Mouse (Mus musculus): Measurements from ENCODE around the gene Tcp10a.
"Not testable (repeated sequence)": the region's sequence is repeated elsewhere in the genome, so short reads cannot be mapped to it uniquely, and the experiment has no call there.

The Tcp10a gene

GRCm38 (mm10) chr17:7324346-7324745 is at the start of gene Tcp10a:
Gene Tcp10a (plus strand): TSS chr17:7324646.
- not testable (repeated sequence) for DNase-seq (ENCODE audit: low spot score in 2 of 2)

DNA sequence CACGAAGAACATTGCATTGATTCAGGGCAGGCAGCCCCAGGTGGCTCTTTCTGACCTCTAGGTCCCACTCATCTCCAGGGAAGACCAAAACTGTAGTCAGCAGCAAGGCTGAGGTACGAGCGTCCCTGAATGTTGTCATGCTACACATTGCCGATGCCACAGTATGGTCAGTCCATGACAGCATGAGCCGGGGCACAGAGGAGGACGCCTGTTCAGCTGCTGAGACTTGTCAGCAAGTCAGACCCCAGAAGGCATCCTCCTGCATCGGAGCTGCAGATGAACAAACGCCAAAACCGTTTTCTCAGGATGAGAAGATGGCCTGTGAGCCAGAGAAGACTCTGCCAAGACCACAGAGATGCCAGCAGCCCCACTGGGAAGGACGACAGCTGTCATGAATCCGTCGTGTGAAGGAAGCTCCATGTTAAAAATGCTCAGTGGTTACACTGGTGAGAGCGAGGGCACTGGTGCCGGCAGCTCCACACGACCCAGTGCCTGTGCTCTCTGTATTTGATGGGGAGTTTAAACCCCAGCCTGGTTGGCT is 45.7 kb upstream of the Tcp10a start:
- DNase-seq (ENCODE audit: low spot score in 2 of 2): no peak

- no peak for DNase-seq (ENCODE audit: low spot score in 2 of 2)
Observed at GRCm38 (mm10) chr17:7279251-7279650, 45.2 kb upstream of the Tcp10a start.

- DNase-seq (ENCODE audit: low spot score in 2 of 2): peak; percentile 50 to 70
Observed at GRCm38 (mm10) chr17:7284297-7284910, 40.0 kb upstream of the Tcp10a start.

- DNase-seq (ENCODE audit: low spot score in 2 of 2): no peak
Observed at GRCm38 (mm10) chr17:7285292-7285691, 39.2 kb upstream of the Tcp10a start.

DNA sequence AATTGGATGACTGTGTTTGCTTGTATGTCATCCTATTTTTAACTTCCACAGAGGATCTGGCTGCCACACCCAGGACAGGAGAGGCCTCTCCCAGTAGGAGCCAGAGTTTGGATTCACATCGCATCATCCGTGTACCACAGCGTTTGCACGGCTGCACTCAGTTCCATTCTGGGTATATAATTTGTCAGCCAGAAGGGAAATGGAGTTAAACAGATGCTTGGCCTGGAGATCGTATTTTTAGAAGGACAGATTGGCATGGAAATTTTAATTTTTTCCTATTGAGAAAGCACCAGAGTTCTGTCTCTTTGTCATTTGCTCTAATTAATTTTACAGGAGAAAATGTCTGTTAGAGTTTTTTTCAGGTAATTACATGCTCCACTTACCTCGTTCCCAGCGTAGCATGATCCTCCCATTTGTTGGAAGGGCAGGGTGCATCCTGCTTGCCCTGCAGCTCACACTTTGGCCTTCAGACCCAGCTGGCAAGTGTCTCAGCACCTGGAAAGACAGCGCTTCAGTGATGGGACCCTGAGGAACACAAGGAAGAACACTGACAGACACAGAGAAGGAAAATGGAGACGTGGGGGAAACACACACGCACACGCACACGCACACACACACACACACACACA is 37.9 kb upstream of the Tcp10a start:
- no peak for DNase-seq (ENCODE audit: low spot score in 2 of 2)

DNA sequence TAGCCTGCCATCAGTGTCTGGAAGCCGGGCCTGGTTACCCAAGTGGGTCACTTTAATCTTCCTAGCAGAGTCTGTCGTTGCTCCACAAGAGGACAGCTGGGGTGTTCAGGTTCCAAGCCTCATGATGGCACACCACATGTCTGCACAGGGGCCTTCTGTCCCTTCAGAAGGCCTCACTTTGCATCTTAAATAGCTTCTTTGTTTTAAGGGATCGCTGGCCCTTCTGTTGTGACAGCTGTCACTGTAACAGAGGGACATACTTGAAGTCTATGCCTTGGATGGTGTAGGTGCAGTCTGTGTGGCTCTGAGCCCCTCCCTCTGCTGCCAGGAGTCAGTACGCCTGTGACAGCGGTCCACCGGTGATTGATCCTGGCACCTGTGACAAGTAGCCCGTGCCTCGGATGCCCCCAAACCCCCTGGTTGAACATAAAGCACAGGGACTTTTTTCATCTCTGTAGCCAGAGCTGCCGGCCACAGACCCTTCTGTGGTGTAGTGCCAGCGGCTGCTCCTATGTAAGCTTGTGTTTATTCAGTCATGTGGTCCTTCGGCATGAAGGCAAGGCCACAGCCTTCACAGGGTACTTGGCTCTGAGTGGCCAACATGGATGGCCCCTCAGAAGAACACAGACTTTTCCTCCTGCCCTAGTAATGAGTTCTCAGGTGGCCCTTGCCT is 32.3 kb upstream of the Tcp10a start:
- no peak for DNase-seq (ENCODE audit: low spot score in 2 of 2)

GRCm38 (mm10) chr17:7306278-7307196 is 17.9 kb upstream of the Tcp10a start:
- peak; percentile 43 to 47 for DNase-seq (ENCODE audit: low spot score in 2 of 2)

GRCm38 (mm10) chr17:7315693-7316382 is 8.6 kb upstream of the Tcp10a start:
- peak; percentile 11 to 42 for DNase-seq (ENCODE audit: low spot score in 2 of 2)

GRCm38 (mm10) chr17:7319789-7320188 is 4.7 kb upstream of the Tcp10a start:
- DNase-seq (ENCODE audit: low spot score in 2 of 2): not testable (repeated sequence)

DNA sequence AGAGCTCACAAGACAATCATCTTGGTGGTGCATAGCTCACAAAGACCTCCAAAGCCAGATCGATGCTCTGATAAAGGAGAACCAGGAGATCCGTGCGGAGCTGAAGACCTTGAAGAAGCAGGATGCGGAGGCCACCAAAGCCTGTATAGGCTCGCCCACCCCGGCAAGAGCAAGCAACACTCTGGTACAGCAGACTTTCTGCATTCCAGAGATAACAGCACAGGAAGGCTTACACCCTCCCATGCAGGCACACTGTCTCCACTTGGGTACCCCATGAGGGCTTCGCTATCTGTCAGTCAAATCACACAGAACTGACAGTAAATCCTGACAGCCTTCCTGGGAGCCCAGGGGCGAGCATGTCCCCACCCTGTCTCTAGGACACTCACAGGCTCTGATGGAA is 2.0 kb downstream of the Tcp10a start:
- not testable (repeated sequence) for DNase-seq (ENCODE audit: low spot score in 2 of 2)

GRCm38 (mm10) chr17:7332745-7333144 is 8.3 kb downstream of the Tcp10a start:
- not testable (repeated sequence) for DNase-seq (ENCODE audit: low spot score in 2 of 2)

DNA sequence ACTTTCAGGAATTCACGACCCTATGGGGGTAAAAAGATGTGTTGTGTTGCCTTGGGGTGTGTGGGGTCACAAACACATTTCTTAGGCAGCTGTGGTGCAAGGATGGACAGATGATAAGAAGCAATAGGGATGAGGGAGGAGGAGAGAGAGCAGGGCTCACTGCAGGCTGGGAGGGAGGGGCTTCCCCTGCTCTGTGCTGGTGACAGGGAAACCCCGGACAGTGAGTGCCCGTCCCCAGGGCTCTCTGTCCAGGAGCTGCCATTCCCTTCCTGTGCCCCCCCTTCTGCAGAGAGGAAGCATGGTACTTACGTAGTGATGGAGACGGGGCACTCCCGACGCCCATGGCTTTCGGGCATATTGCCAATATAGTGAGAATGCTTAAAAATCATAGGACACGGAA is 12.9 kb downstream of the Tcp10a start:
- not testable (repeated sequence) for DNase-seq (ENCODE audit: low spot score in 2 of 2)

DNA sequence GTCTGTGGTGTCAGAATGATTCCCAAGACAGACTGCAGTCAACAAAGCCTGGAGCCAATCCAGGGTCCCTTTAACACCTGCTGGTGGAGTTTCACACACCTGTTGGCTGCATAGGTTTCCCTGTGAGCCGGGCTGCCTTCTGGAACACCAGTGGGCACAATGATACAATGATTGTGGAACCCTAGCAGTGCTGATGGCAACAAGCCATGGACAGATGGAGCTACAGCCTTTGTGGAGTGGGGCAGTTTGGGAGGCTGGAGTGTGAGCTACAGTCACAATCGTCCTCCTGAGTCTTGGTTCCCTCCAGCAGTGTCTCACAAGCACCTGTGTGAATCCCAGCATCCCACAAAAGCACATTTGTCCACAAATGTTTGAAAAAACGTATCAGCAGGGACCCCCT is 24.3 kb downstream of the Tcp10a start:
- DNase-seq (ENCODE audit: low spot score in 2 of 2): not testable (repeated sequence)

- DNase-seq (ENCODE audit: low spot score in 2 of 2): not testable (repeated sequence)
Observed at GRCm38 (mm10) chr17:7352596-7352995, 28.1 kb downstream of the Tcp10a start, which contains the start of gene Ttll2. Gene Ttll2 (minus strand): TSS chr17:7352696.

GRCm38 (mm10) chr17:7359806-7360205 is 35.4 kb downstream of the Tcp10a start:
- not testable (repeated sequence) for DNase-seq (ENCODE audit: low spot score in 2 of 2)

GRCm38 (mm10) chr17:7360749-7361465 is 36.5 kb downstream of the Tcp10a start:
- DNase-seq (ENCODE audit: low spot score in 2 of 2): peak; percentile 25 to 35

DNA sequence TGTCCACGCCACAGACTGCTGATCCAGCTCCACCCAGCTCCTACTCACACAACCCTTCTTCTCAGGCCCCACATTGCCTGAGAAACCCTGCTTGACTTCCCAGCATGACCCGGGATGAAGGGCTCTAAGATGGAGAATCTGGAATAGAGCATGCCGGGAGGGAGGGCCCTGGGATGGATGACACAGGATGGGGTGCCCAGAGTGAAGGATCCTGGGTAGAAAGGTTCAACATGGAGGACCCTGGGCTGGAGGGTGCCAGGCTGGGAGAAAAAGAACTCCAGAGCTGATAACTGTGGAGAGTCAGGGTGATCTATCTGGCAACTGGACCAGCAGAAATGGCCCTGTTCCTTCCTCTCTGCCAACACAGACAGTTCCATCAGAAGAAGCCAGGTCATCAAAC is 41.2 kb downstream of the Tcp10a start:
- not testable (repeated sequence) for DNase-seq (ENCODE audit: low spot score in 2 of 2)

- DNase-seq (ENCODE audit: low spot score in 2 of 2): not testable (repeated sequence)
Observed at GRCm38 (mm10) chr17:7366265-7366664, 41.8 kb downstream of the Tcp10a start.
